Mouse (Mus musculus) liver, embryonic 16.5 days (tissue): ENCODE measurements around the gene Bhlha9. TPM values are rescaled to one million over a fixed set of nuclear protein-coding genes. Genes with fewer than 3 reads are reported as not detected.

ENCODE experiments used
- ATAC-seq: fragments of 200-750 bp; cut with Nextera tagmentation; 2 replicates; pipeline ENCODE4 v1.8.0; 2017; ENCODE audit warnings: low read depth, mild to moderate bottlenecking, moderate number of reproducible peaks, moderate library complexity
- H3K27ac ChIP-seq: fragments of 300-500 bp; sonication (generic); 2 replicates; pipeline ENCODE4 v1.5.1; 2014; ENCODE audit warnings: mild to moderate bottlenecking, low read length
- H3K27me3 ChIP-seq: fragments of 300-500 bp; sonication (generic); 2 replicates; pipeline ENCODE4 v1.6.1; 2014; ENCODE audit warnings: low read depth, low read length, mixed read lengths; ENCODE audit not compliant: control insufficient read depth, insufficient read depth
- H3K36me3 ChIP-seq: fragments of 300-500 bp; sonication (generic); 2 replicates; pipeline ENCODE4 v1.6.1; 2014; ENCODE audit warnings: mild to moderate bottlenecking; ENCODE audit not compliant: control insufficient read depth, insufficient read depth
- H3K4me1 ChIP-seq: fragments of 300-500 bp; sonication (generic); 2 replicates; pipeline ENCODE4 v1.6.1; 2014; ENCODE audit warnings: low read depth, low read length, mixed read lengths; ENCODE audit not compliant: control insufficient read depth
- H3K4me2 ChIP-seq: fragments of 300-500 bp; sonication (generic); 2 replicates; pipeline ENCODE4 v1.6.1; 2014; ENCODE audit warnings: low read depth, low read length, mixed read lengths
- H3K4me3 ChIP-seq: fragments of 300-500 bp; sonication (generic); 2 replicates; pipeline ENCODE4 v1.5.1; 2014; ENCODE audit warnings: low read depth, mild to moderate bottlenecking, low read length
- H3K9ac ChIP-seq: fragments of 300-500 bp; sonication (generic); 2 replicates; pipeline ENCODE4 v1.6.1; 2014; ENCODE audit warnings: low read depth, low read length
- H3K9me3 ChIP-seq: fragments of 300-500 bp; sonication (generic); replicated peaks from 2 replicates; pipeline ENCODE4 v1.6.1; 2016; ENCODE audit warnings: low read length; ENCODE audit not compliant: control insufficient read depth
- WGBS: fragments of 180-500 bp; shearing (Covaris S2); extraction: QIAGEN DNeasy Blood & Tissue Kit; methylation state at CpG from one replicate; pipeline ENCODE4 v1.1.7; 2014; ENCODE audit not compliant: insufficient replicate concordance; 5-methylcytosine and 5-hydroxymethylcytosine counted together
- polyA plus RNA-seq: library from polyadenylated mRNA; unstranded; fragments of >200 nt; fragmentation: Nextera tagmentation; extraction: Ambion mirVana; gene quantifications from 2 replicates; pipeline ENCODE4 v1.2.1, GENCODE M21; 2015

The Bhlha9 gene
- polyA plus RNA-seq, 1 experiment from 2014 or later, result not detected

DNA sequence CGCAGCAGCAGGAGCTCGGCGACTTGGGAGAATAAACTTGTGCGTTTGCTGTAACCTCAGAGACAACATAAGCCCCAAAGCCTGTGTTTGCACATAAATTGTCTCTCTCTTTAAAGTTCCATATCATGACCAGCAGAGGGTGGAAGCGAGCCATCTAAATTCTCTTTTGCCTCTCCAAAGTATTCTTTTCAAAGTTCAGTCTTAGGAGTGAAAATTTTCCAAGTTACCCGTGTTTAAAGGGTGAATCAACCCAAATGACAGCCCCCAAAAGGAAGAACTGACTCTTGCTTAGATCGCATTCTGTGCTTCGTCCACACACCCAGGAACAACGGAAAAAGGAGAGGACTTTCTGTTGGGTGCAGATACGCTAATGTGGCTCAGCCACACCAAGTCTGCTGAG is 17.2 kb upstream of the Bhlha9 start:
- H3K27me3 ChIP-seq, result no peaks in the 10 kb centered on the region
- H3K9me3 ChIP-seq, result no peaks in the 10 kb centered on the region
- H3K9ac ChIP-seq, result no peak overlapping the region
- no peaks in the 10 kb centered on the region for H3K4me1 ChIP-seq
- H3K4me2 ChIP-seq, result peak overlapping the region; percentile 10; the same call in 1 of the 2 replicates
- no peak overlapping the region for H3K4me3 ChIP-seq
- no peak for ATAC-seq
- no peaks in the 10 kb centered on the region for H3K36me3 ChIP-seq
- no peak overlapping the region for H3K27ac ChIP-seq
- WGBS, result 6% methylated on average over 10 of the region's 10 CpGs

DNA sequence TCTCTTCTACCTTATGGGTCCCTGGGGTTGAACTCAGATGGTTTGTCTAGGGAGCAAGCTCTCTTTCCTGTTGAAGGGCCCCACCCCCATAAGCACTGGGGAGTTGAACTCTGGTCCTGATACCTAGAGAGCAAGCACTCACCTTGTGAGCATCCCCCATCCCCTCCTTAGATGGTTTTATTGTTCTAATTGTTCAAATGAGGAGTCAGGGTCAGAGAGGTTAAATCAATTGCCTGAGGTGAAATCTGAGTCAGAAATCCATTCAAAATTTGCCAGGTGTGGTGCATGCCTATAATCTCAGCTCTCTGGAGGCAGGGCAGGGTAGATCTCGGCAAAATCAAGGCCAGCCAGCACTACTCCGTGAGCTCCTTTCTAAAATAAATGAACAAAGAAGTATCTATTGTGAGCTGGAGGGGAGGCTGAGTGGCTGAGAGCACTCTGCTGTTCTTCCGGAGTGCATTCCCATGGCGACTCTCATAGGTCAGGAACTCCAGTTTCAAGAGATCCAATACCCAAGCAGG is 14.8 kb upstream of the Bhlha9 start:
- Histone ChIP-seq H3K9me3 (no peaks in the 10 kb centered on the region), H3K27ac (no peak overlapping the region), H3K4me2 (no peak overlapping the region), H3K4me3 (no peak overlapping the region), H3K36me3 (no peaks in the 10 kb centered on the region), H3K9ac (no peak overlapping the region), H3K4me1 (no peaks in the 10 kb centered on the region), H3K27me3 (no peaks in the 10 kb centered on the region)
- WGBS, result 60% methylated on average over 4 of the region's 4 CpGs
- no peak for ATAC-seq

DNA sequence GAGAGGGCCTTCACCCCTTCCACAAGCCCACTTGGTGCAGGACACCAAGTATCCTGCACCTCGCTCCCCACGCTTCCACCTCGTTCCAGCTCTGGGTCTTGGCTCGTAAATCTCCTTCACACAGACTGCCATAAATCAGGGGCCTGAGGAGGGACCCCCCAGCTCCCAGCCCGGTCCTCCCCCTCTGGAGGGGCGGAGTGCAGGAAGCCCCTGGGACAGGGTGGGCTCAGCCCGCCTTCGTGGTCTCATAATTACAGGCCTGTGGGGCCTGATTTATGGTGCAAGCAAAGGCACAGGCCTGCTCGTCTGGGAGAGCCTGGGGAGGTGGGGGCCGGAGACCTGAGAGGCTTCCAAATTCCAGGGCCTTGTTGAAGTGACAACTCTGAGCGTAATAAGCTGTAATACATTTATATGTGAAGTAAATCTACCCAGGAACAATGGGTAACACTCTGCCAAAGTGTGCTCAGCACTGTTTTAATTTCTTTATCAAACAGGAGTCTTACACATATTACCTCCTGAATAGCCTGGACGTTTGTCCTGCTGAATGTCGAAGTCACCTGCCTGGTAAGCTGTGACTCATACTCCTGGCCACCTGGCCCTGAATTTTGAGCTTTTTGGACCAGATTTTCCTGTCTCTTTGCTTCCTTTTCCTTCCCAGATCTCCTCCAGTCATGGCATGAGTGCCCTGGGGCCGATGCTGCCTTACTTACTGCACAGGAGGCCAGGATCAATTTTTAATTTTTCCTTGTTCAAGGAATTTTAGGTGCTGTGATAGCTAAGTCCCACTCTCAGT is 12.9 kb upstream of the Bhlha9 start:
- 51% methylated on average over 14 of the region's 14 CpGs for WGBS
- Histone ChIP-seq H3K9ac (no peak overlapping the region), H3K9me3 (no peaks in the 10 kb centered on the region), H3K27ac (no peak overlapping the region), H3K36me3 (no peaks in the 10 kb centered on the region), H3K4me2 (no peak overlapping the region), H3K4me1 (no peaks in the 10 kb centered on the region), H3K4me3 (no peak overlapping the region), H3K27me3 (peaks cover 1% of the 10 kb centered on the region; the same call in 1 of the 2 replicates)
- no peak for ATAC-seq

DNA sequence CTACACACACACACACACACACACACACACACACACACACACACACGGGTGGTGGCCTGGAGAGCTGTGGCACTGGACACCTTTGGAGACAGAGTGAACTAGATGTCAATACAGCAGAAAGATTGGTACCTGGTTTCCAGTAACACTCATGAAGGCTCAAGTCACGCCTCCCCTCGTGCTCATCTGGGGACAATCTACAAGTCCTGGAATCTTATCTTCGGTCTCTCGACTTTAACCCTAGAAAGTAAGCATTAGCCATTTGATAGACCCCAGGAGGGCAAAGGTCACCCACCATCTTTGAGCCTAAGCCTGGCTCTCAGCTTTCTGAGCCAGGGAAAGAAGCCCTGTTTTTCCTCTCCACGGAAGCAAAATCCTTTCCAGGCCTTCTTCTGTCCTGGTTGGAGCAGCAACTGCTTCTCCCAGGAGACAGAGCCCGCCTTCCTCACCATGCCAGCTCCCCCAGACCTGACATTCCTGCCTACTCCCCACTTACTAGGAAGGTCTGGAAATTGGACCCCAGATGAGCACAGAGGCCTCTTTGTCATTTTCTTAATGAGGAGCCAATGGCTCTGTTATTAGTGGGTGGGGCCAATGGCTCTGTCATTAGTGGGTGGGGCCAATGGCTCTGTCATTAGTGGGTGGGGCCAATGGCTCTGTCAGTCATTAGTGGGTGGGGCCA is 10.3 kb upstream of the Bhlha9 start:
- no peaks in the 10 kb centered on the region for H3K36me3 ChIP-seq
- 46% methylated on average over 7 of the region's 7 CpGs for WGBS
- no peak overlapping the region for H3K4me3 ChIP-seq
- H3K27me3 ChIP-seq, result peaks cover 27% of the 10 kb centered on the region
- H3K9me3 ChIP-seq, result no peaks in the 10 kb centered on the region
- H3K4me2 ChIP-seq, result no peak overlapping the region
- H3K9ac ChIP-seq, result no peak overlapping the region
- no peak for ATAC-seq
- no peak overlapping the region for H3K27ac ChIP-seq
- H3K4me1 ChIP-seq, result no peaks in the 10 kb centered on the region

DNA sequence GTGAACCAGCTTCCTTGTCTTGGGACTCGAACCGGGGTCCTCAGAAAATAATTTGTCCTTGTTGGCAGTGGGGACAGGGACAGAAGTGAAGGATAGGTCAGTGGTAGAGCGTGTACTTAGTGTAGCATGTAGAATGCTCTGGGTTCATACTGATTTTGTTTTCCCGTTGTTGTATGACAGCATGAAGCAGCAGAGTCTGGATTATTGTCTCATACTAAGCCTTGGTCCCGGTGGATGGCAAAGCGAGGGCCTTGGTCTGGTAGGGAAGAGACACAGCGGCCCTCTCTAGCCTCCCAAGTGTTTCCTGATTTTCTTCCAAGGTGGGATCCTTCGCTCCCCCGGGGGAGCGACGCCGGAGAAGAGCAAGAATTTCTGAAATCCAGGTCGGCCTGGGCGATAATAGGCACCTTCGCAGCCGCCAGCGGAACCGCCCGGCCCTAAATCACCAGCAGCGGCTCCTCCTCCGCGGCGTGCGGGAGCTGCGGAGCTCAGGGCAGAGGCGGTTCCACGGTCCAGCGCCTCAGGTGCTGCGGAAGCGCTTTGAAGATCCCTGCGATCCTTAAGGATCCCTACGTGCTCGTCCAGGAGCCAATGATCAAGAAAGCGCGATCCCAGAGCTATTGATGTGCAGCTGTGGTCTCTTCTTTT is 6.1 kb upstream of the Bhlha9 start:
- Histone ChIP-seq H3K9me3 (no peaks in the 10 kb centered on the region), H3K27me3 (peaks cover 46% of the 10 kb centered on the region), H3K4me2 (no peak overlapping the region), H3K9ac (no peak overlapping the region), H3K36me3 (no peaks in the 10 kb centered on the region), H3K4me1 (no peaks in the 10 kb centered on the region), H3K27ac (no peak overlapping the region), H3K4me3 (no peak overlapping the region)
- ATAC-seq, result no peak
- 8% methylated on average over 35 of the region's 35 CpGs for WGBS

DNA sequence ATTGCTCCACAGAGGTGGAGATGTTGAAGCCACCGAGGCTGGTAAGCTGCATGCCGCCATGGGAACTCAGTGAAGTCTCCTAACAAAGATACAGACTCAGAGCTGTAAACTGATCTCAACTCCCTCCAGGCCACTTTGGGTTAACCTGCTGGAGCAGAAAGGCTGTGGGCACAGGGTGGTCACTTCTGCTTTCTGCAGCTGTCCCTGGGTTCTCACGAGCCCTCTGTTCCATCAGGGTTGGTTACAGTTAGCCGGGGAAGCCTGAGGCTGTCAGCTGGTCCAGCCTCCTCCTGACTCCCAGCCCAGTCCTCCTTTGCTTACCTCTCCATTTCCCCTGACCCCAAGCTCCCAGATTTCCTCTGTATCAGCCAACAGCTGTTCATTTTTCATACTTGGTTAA is 4.5 kb upstream of the Bhlha9 start:
- ATAC-seq, result no peak
- Histone ChIP-seq H3K4me1 (no peaks in the 10 kb centered on the region), H3K4me3 (no peak overlapping the region), H3K9me3 (no peaks in the 10 kb centered on the region), H3K9ac (no peak overlapping the region), H3K27ac (no peak overlapping the region), H3K36me3 (no peaks in the 10 kb centered on the region), H3K4me2 (no peak overlapping the region), H3K27me3 (peaks cover 60% of the 10 kb centered on the region)
- WGBS, result 12% methylated on average over 4 of the region's 4 CpGs

DNA sequence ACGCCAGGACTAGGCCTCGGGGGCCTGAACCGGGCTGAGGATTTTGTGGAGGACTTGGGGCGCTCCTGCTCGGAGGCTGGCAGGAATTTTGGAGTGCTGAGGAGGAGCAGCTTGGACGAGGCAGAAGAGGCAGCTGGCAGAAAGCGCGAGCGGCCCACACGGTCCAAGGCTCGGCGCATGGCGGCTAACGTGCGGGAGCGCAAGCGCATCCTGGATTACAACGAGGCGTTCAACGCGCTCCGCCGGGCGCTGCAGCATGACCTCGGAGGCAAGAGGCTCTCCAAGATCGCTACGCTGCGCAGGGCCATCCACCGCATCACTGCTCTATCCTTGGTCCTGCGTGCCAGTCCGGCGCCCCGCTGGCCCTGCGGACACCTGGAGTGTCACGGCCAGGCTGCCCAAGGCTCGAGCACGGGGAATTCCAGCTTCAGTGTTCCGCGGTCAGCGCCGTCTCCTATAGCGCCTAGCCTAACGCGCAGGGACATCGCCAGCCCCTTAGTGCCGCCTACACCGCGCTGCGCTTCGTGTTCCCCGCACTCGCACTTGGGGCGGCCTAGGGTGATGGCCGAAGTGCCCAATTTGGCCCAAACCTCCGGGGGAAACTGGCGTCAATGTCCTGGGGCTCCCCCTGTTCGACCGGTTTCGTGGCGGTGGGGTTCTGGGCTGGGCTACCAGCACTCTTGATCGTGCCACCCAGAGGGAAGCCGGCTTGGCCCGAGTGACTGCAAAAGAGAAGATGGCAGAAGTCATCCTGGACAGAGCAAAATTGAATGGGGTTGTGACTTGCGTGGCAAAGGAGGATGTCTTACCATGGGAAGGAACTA is 503 bp downstream of the Bhlha9 start:
- Histone ChIP-seq H3K9me3 (no peaks in the 10 kb centered on the region), H3K27ac (no peak overlapping the region), H3K36me3 (no peaks in the 10 kb centered on the region), H3K4me2 (no peak overlapping the region), H3K4me3 (no peak overlapping the region), H3K9ac (no peak overlapping the region), H3K27me3 (peaks cover 47% of the 10 kb centered on the region), H3K4me1 (no peaks in the 10 kb centered on the region)
- ATAC-seq, result no peak
- 4% methylated on average over 64 of the region's 64 CpGs for WGBS

DNA sequence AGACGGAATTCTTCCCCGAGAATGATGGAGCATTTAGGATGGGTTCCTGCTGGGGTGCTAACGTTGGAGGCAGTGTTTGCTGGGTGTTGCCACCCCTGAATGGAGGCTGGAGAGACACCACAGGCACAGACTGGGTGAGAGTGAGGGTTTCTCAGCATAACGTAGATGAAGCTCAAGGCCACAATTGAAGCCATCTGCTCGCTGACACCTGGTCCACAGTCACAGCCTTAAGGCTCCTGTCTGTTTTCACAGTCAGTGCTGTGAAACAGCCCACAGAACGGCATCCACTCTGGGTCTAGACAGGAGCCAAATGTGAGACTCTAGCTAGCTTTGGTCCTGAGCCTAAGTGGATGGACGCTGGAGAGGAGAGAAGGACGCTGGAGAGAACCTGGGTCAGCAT is 1.9 kb downstream of the Bhlha9 start:
- 44% methylated on average over 8 of the region's 8 CpGs for WGBS
- Histone ChIP-seq H3K9ac (no peak overlapping the region), H3K27ac (no peak overlapping the region), H3K9me3 (no peaks in the 10 kb centered on the region), H3K27me3 (peaks cover 43% of the 10 kb centered on the region), H3K4me1 (no peaks in the 10 kb centered on the region), H3K4me3 (no peak overlapping the region), H3K36me3 (no peaks in the 10 kb centered on the region), H3K4me2 (no peak overlapping the region)
- no peak for ATAC-seq
